Mouse (Mus musculus) spleen, adult 18-20 months (tissue): ENCODE measurements around the gene Mup7.
"Not testable (repeated sequence)": the region's sequence is repeated elsewhere in the genome, so short reads cannot be mapped to it uniquely, and the experiment has no call there.

Experiments used
- DNase-seq, 2 experiments: peaks; one replicate each; pipeline ENCODE4 v3.0.0; 2022; ENCODE audit warnings: mixed read lengths in 2 of 2

Gene Mup7

GRCm38 (mm10) chr4:60070375-60070774, at the start of gene Mup7:
Gene Mup7 (minus strand): TSS chr4:60070475.
- not testable (repeated sequence) for DNase-seq

- DNase-seq = not testable (repeated sequence)
Observed at GRCm38 (mm10) chr4:60079865-60080264, 9.6 kb upstream of the Mup7 start.

GRCm38 (mm10) chr4:60029334-60030111, 40.8 kb downstream of the Mup7 start:
- not testable (repeated sequence) for DNase-seq

- DNase-seq = not testable (repeated sequence)
Observed at GRCm38 (mm10) chr4:60020141-60020540, 50.1 kb downstream of the Mup7 start.
